Mouse (Mus musculus) intestine, postnatal 0 days (tissue): ENCODE data around the gene Cth. TPM values are rescaled to one million over a fixed set of nuclear protein-coding genes. Genes with fewer than 3 reads are reported as not detected.

Source experiments
- ATAC-seq: fragments of 200-750 bp; cut with Nextera tagmentation; 2 replicates; pipeline ENCODE4 v1.8.0; 2017; ENCODE audit warnings: mild to moderate bottlenecking, moderate TSS enrichment, moderate library complexity
- H3K27ac ChIP-seq: fragments of 300-500 bp; sonication (generic); 2 replicates; pipeline ENCODE4 v1.5.1; 2014; ENCODE audit warnings: mild to moderate bottlenecking, low read depth, low read length, moderate library complexity
- H3K27me3 ChIP-seq: fragments of 300-500 bp; sonication (generic); replicated peaks from 2 replicates; pipeline ENCODE4 v1.6.1; 2014; ENCODE audit warnings: low read length, mixed read lengths; ENCODE audit not compliant: control insufficient read depth, insufficient read depth
- H3K36me3 ChIP-seq: fragments of 300-500 bp; sonication (generic); 2 replicates; pipeline ENCODE4 v1.6.1; 2014; ENCODE audit warnings: mild to moderate bottlenecking, moderate library complexity; ENCODE audit not compliant: control insufficient read depth, insufficient read depth
- H3K4me1 ChIP-seq: fragments of 300-500 bp; sonication (generic); replicated peaks from 2 replicates; pipeline ENCODE4 v1.6.1; 2014; ENCODE audit warnings: antibody characterized with exemption, low read length, mixed read lengths; ENCODE audit not compliant: control insufficient read depth, insufficient read depth
- H3K4me2 ChIP-seq: fragments of 300-500 bp; sonication (generic); replicated peaks from 2 replicates; pipeline ENCODE4 v1.6.1; 2014; ENCODE audit warnings: low read depth, mild to moderate bottlenecking, moderate library complexity
- H3K4me3 ChIP-seq: fragments of 300-500 bp; sonication (generic); 2 replicates; pipeline ENCODE4 v1.5.1; 2014; ENCODE audit warnings: low read depth, low read length
- H3K9ac ChIP-seq: fragments of 300-500 bp; sonication (generic); 2 replicates; pipeline ENCODE4 v1.6.1; 2014; ENCODE audit warnings: mild to moderate bottlenecking, low read depth, low read length
- H3K9me3 ChIP-seq: fragments of 300-500 bp; sonication (generic); 2 replicates; pipeline ENCODE4 v1.6.1; 2016; ENCODE audit warnings: mixed run types; ENCODE audit not compliant: control insufficient read depth
- CTCF ChIP-seq: sonication (generic); IDR thresholded peaks from 2 replicates; pipeline ENCODE4 v1.5.1; 2016; ENCODE audit warnings: low read depth, mild to moderate bottlenecking, control low read depth, antibody characterized with exemption, moderate library complexity
- WGBS: fragments of 180-500 bp; shearing (Covaris S2); extraction: QIAGEN DNeasy Blood & Tissue Kit; methylation state at CpG from one replicate; pipeline ENCODE4 v1.1.7; 2014; 5-methylcytosine and 5-hydroxymethylcytosine counted together
- polyA plus RNA-seq: library from polyadenylated mRNA; unstranded; fragments of >200 nt; fragmentation: Nextera tagmentation; extraction: Ambion mirVana; gene quantifications from 2 replicates; pipeline ENCODE4 v1.2.1, GENCODE M21; 2015

Gene Cth
- polyA plus RNA-seq, 1 experiment from 2014 or later: 19.7 TPM

DNA sequence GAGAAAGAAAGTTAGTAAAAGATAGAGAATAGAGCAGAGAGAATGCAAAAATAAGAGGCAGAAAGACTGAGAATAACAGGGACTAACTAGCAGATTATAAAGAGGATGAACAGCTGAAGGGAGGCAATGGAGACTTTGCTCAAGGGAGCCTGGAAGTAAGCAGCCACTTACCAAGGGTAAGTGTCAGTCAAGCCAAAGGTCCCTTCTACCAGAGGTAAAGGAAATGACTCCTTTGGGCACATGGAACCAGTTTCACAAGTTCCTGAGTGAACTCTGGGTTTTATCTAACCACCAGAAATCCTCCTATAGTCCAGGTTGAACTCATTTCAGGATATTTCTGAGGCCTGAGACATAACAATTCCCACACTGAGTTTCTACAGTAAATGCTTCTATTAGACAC, 47.0 kb downstream of the Cth start:
- Histone ChIP-seq H3K4me2 (no peak overlapping the region), H3K4me3 (no peak overlapping the region), H3K36me3 (no peaks in the 10 kb centered on the region), H3K27ac (no peak overlapping the region), H3K9ac (no peak overlapping the region), H3K4me1 (no peaks in the 10 kb centered on the region), H3K27me3 (no peaks in the 10 kb centered on the region), H3K9me3 (no peaks in the 10 kb centered on the region)
- TF ChIP-seq CTCF: no peak
- 0 out of 2 replicates have a peak, but pooled peaks have one; percentile 33 for ATAC-seq

- no peak overlapping the region for H3K27ac ChIP-seq
- TF ChIP-seq CTCF: peak; percentile 89
- no peak for ATAC-seq
- no peak overlapping the region for H3K9ac ChIP-seq
- WGBS: 50% methylated on average over 11 of the region's 11 CpGs
- no peak overlapping the region for H3K4me2 ChIP-seq
- H3K36me3 ChIP-seq: no peaks in the 10 kb centered on the region
- no peaks in the 10 kb centered on the region for H3K9me3 ChIP-seq
- no peaks in the 10 kb centered on the region for H3K4me1 ChIP-seq
- no peak overlapping the region for H3K4me3 ChIP-seq
- no peaks in the 10 kb centered on the region for H3K27me3 ChIP-seq
Observed at GRCm38 (mm10) chr3:157876439-157877156, 48.3 kb downstream of the Cth start.

DNA sequence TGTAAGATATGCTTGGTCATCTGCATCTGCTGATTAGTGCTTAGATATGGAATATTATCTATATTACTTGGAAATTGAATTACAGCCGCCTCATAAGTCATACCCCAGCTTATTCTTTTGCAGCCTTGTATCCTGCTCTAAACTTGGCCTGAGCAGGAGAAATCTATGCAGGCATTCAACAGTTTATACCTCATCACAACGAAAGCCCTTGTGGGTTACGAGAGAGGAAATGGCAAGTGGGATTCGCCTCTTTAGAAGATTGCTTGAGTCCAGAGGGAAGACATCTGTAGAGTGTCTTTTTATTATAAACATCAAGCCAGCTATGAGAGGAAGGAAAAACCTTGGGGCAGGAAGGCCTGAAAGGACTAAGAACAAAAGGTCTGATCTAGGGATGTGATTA, 52.0 kb downstream of the Cth start:
- ATAC-seq: no peak
- H3K4me1 ChIP-seq: no peaks in the 10 kb centered on the region
- no peak overlapping the region for H3K4me2 ChIP-seq
- H3K27me3 ChIP-seq: no peaks in the 10 kb centered on the region
- H3K9me3 ChIP-seq: no peaks in the 10 kb centered on the region
- no peak overlapping the region for H3K4me3 ChIP-seq
- TF ChIP-seq CTCF: no peak
- no peaks in the 10 kb centered on the region for H3K36me3 ChIP-seq
- WGBS: 56% methylated on average over 4 of the region's 4 CpGs
- no peak overlapping the region for H3K9ac ChIP-seq
- H3K27ac ChIP-seq: no peak overlapping the region

DNA sequence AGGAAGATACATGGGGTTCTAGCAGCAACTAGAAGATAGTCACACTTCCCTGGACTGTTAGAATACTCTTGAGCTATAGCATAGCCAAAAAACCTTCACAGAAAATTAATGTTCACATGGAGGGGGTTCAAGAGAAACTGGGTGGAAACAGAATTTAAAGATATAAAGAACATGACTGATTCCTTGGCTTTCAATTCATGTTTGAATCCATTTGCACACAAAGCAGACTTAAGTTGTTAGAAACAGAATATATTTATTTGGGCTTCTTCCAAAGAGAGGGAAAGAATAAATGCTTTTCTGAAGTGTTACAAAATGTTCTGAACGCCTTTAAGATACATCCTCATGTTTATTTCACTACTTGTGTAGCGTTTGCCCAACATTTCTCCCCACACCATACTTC, 57.0 kb downstream of the Cth start:
- H3K9me3 ChIP-seq: no peaks in the 10 kb centered on the region
- H3K27me3 ChIP-seq: no peaks in the 10 kb centered on the region
- H3K27ac ChIP-seq: no peak overlapping the region
- no peaks in the 10 kb centered on the region for H3K4me1 ChIP-seq
- ATAC-seq: no peak
- 80% methylated on average over 2 of the region's 2 CpGs for WGBS
- H3K4me3 ChIP-seq: no peak overlapping the region
- no peak overlapping the region for H3K4me2 ChIP-seq
- H3K36me3 ChIP-seq: no peaks in the 10 kb centered on the region
- H3K9ac ChIP-seq: no peak overlapping the region
- no peak for TF ChIP-seq CTCF

DNA sequence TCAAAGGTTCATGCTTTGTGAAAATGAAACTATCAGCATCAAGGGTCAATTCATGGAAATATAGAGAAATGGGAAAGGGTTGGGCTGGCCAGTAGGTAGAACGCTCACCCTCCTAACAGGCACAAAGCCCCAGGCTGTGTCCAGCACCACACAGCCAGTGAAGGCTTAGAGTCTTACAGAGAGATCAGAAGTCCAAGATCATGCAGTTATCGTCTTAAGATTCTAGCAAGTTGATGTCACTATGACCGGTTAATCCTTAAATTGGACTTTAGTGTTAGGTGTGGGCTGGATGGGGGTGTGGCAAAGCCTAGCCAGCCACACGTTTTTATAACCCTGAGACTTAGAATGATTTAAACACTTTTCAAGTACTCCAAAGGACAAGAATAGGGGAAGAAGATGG, 58.6 kb downstream of the Cth start:
- no peaks in the 10 kb centered on the region for H3K9me3 ChIP-seq
- H3K9ac ChIP-seq: no peak overlapping the region
- H3K4me2 ChIP-seq: peak overlapping the region; percentile 54
- no peaks in the 10 kb centered on the region for H3K27me3 ChIP-seq
- WGBS: 31% methylated on average over 4 of the region's 4 CpGs
- TF ChIP-seq CTCF: no peak
- H3K4me3 ChIP-seq: no peak overlapping the region
- no peaks in the 10 kb centered on the region for H3K36me3 ChIP-seq
- no peak overlapping the region for H3K27ac ChIP-seq
- no peaks in the 10 kb centered on the region for H3K4me1 ChIP-seq
- ATAC-seq: peak; percentile 80

DNA sequence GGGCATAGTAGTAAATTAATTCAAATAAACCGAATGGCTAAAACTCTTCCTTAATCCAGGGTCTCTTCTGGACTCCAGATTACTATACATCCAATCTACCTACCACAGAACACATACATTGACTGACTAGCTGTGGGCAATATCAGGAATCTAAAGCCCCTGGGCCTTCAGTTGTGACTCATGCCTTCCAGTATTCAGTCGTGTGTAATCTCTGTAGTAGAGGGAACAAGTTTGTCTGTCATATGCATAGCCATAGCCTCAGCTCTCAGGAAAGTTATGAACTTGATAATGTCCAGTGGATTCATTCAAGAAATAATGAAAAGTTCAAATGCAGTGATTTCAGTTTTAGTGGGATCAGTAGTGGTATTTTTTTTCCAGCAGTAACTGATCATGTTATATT, 59.0 kb downstream of the Cth start:
- Histone ChIP-seq H3K4me3 (no peak overlapping the region), H3K4me2 (peak overlapping the region; percentile 54), H3K4me1 (no peaks in the 10 kb centered on the region), H3K36me3 (no peaks in the 10 kb centered on the region), H3K27ac (no peak overlapping the region), H3K9me3 (no peaks in the 10 kb centered on the region), H3K9ac (no peak overlapping the region), H3K27me3 (no peaks in the 10 kb centered on the region)
- 65% methylated on average over 2 of the region's 2 CpGs for WGBS
- ATAC-seq: peak; percentile 27; the same call in 1 of the 2 replicates
- TF ChIP-seq CTCF: no peak

GRCm38 (mm10) chr3:157865431-157865830, 59.4 kb downstream of the Cth start:
- no peak overlapping the region for H3K9ac ChIP-seq
- no peaks in the 10 kb centered on the region for H3K4me1 ChIP-seq
- H3K4me3 ChIP-seq: no peak overlapping the region
- H3K27me3 ChIP-seq: no peaks in the 10 kb centered on the region
- TF ChIP-seq CTCF: no peak
- H3K36me3 ChIP-seq: no peaks in the 10 kb centered on the region
- H3K4me2 ChIP-seq: no peak overlapping the region
- H3K9me3 ChIP-seq: no peaks in the 10 kb centered on the region
- H3K27ac ChIP-seq: no peak overlapping the region
- WGBS: 72% methylated on average over 6 of the region's 6 CpGs
- no peak for ATAC-seq
